21 mouse cellular contexts compared by ENCODE assay signal in the genomic region with DNA sequence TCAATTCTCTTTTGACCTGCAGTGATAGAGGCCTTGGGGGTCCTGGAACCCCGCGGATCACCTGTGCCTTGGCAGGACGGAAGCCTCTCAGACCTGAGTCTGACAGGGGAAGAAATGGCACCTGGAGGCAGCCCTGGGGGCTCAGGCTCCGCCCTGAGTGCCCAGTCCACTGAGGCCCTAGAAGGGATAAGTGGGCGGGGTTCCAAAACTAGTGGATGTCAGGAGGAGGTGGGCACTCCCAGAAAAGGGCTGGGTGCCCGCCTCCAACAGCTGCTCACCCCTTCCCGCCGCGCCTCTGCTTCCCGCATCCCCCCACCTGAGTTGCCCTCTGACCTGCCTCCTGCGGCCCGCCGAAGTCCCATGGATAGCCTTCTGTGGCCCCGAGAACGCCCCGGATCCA. TPM values are rescaled to one million over a fixed set of nuclear protein-coding genes. Genes with fewer than 3 reads are reported as not detected.
DNase-seq lines count a peak whose midpoint lies in the region; ATAC-seq and TF ChIP-seq lines count a peak whose summit lies in the region.
"Had no signal": no experiment of that assay in that cellular context is flagged by ENCODE, and none has a peak within 500 bp of the region (broad histone marks: within the 10 kb centered on the region; RNA-seq: fewer than 3 reads in every experiment).

No protein-coding gene starts in this region.

- H3K27ac ChIP-seq in forebrain, embryonic 10.5 days: 0 out of 2 replicates have a peak overlapping the region, but pooled peaks have one; percentile 25
- no peak overlapping the region for H3K27ac ChIP-seq in forebrain, embryonic 14.5 days (ENCODE audit: low read depth, low read length)
- H3K27ac ChIP-seq in stomach, embryonic 16.5 days (ENCODE audit: low read length): no peak overlapping the region
- no peak overlapping the region for H3K27ac ChIP-seq in stomach, postnatal 0 days (replicated peaks)
- no peak overlapping the region for H3K27ac ChIP-seq in heart, embryonic 11.5 days (ENCODE audit: low read depth, low read length)
- H3K27ac ChIP-seq: embryonic facial prominence, embryonic 10.5 days; forebrain, embryonic 15.5 days; kidney, postnatal 0 days had no signal

- H3K4me3 ChIP-seq in forebrain, embryonic 10.5 days: no peak overlapping the region
- no peak overlapping the region for H3K4me3 ChIP-seq in forebrain, embryonic 14.5 days (ENCODE audit: low read depth, low read length)
- no peak overlapping the region for H3K4me3 ChIP-seq in stomach, embryonic 16.5 days (replicated peaks; ENCODE audit: low read length)
- no peak overlapping the region for H3K4me3 ChIP-seq in stomach, postnatal 0 days (ENCODE audit: low read depth, low read length)
- no peak overlapping the region for H3K4me3 ChIP-seq in heart, embryonic 11.5 days (ENCODE audit: low read depth, low read length)
- H3K4me3 ChIP-seq: embryonic facial prominence, embryonic 10.5 days; forebrain, embryonic 15.5 days; heart, embryonic 12.5 days had no signal

- no peaks in the 10 kb centered on the region for H3K9me3 ChIP-seq in forebrain, embryonic 10.5 days
- H3K9me3 ChIP-seq in forebrain, embryonic 14.5 days (replicated peaks; ENCODE audit: control insufficient read depth, low read length): no peaks in the 10 kb centered on the region
- no peaks in the 10 kb centered on the region for H3K9me3 ChIP-seq in stomach, embryonic 16.5 days (replicated peaks; ENCODE audit: control insufficient read depth, low read length)
- no peaks in the 10 kb centered on the region for H3K9me3 ChIP-seq in stomach, postnatal 0 days (ENCODE audit: control insufficient read depth, low read length)
- no peaks in the 10 kb centered on the region for H3K9me3 ChIP-seq in heart, embryonic 11.5 days (replicated peaks; ENCODE audit: control insufficient read depth, low read length)
- H3K9me3 ChIP-seq: embryonic facial prominence, embryonic 10.5 days; forebrain, embryonic 15.5 days; heart, embryonic 12.5 days had no signal

- 42% methylated on average over 16 of the region's 16 CpGs for WGBS in forebrain, embryonic 10.5 days
- 49% methylated on average over 15 of the region's 16 CpGs for WGBS in forebrain, embryonic 14.5 days
- WGBS in stomach, embryonic 16.5 days: 42% methylated on average over 16 of the region's 16 CpGs
- 49% methylated on average over 14 of the region's 16 CpGs for WGBS in stomach, postnatal 0 days
- 38% methylated on average over 16 of the region's 16 CpGs for WGBS in heart, embryonic 11.5 days (ENCODE audit: insufficient replicate concordance)

- H3K4me1 ChIP-seq in forebrain, embryonic 10.5 days: peaks cover 5% of the 10 kb centered on the region; the same call in 1 of the 2 replicates
- no peaks in the 10 kb centered on the region for H3K4me1 ChIP-seq in forebrain, embryonic 14.5 days (ENCODE audit: control insufficient read depth, insufficient read depth, low read length)
- H3K4me1 ChIP-seq in stomach, embryonic 16.5 days (ENCODE audit: control insufficient read depth, insufficient read depth, low read length): no peaks in the 10 kb centered on the region
- H3K4me1 ChIP-seq in stomach, postnatal 0 days (replicated peaks; ENCODE audit: control insufficient read depth, insufficient read depth): no peaks in the 10 kb centered on the region
- H3K4me1 ChIP-seq in heart, embryonic 11.5 days (ENCODE audit: control insufficient read depth, insufficient read depth, low read length): no peaks in the 10 kb centered on the region
- H3K4me1 ChIP-seq: forebrain, embryonic 15.5 days had no signal

- DNase-seq in cerebellum, adult 9-10 months: peak; percentile 68
- DNase-seq in cerebellum, adult 8-10 months: no peak
- no peak for DNase-seq in forebrain, embryonic 10.5 days (ENCODE audit: extremely low spot score, low spot score)
- DNase-seq in forebrain, embryonic 14.5 days (ENCODE audit: low spot score): no peak
- no peak for DNase-seq in stomach, postnatal 0 days (ENCODE audit: low spot score)
- peak; percentile 42 for DNase-seq in ZHBTc4 (ENCODE audit: low read depth, low spot score)
- DNase-seq: adrenal gland, adult 2 months; adrenal gland, postnatal 36 days; gastrocnemius, postnatal 36 days; heart, adult 11 months; kidney, adult 11 months; kidney, adult 9 months had no signal

- H3K4me2 ChIP-seq in forebrain, embryonic 14.5 days (ENCODE audit: low read length): no peak overlapping the region
- H3K4me2 ChIP-seq in stomach, embryonic 16.5 days (ENCODE audit: low read depth, low read length): no peak overlapping the region
- no peak overlapping the region for H3K4me2 ChIP-seq in stomach, postnatal 0 days (replicated peaks; ENCODE audit: low read depth)
- no peak overlapping the region for H3K4me2 ChIP-seq in heart, embryonic 11.5 days
- H3K4me2 ChIP-seq: forebrain, embryonic 15.5 days; heart, embryonic 12.5 days had no signal

- peaks cover 94% of the 10 kb centered on the region for H3K36me3 ChIP-seq in forebrain, embryonic 10.5 days (replicated peaks)
- H3K36me3 ChIP-seq in forebrain, embryonic 14.5 days (ENCODE audit: control insufficient read depth, insufficient read depth, low read length): peaks cover 56% of the 10 kb centered on the region
- peaks cover 19% of the 10 kb centered on the region for H3K36me3 ChIP-seq in stomach, embryonic 16.5 days (ENCODE audit: control insufficient read depth, insufficient read depth, low read length)
- H3K36me3 ChIP-seq in stomach, postnatal 0 days (ENCODE audit: control insufficient read depth, insufficient read depth, low read length): no peaks in the 10 kb centered on the region; the same call in 1 of the 2 replicates
- H3K36me3 ChIP-seq in heart, embryonic 11.5 days (ENCODE audit: control insufficient read depth, insufficient read depth, low read length): peaks cover 26% of the 10 kb centered on the region

- TF ChIP-seq CTCF in stomach, postnatal 0 days (IDR thresholded peaks at IDR 0.05; ENCODE audit: low read depth): no peak

- H3K9ac ChIP-seq in forebrain, embryonic 14.5 days (ENCODE audit: low read length): no peak overlapping the region
- H3K9ac ChIP-seq in stomach, embryonic 16.5 days (ENCODE audit: low read length): peak overlapping the region; percentile 5; the same call in 1 of the 2 replicates
- H3K9ac ChIP-seq in stomach, postnatal 0 days (ENCODE audit: low read length): no peak overlapping the region
- no peak overlapping the region for H3K9ac ChIP-seq in heart, embryonic 11.5 days (ENCODE audit: low read depth, low read length)
- H3K9ac ChIP-seq: forebrain, embryonic 15.5 days; heart, embryonic 12.5 days had no signal

- no peaks in the 10 kb centered on the region for H3K27me3 ChIP-seq in forebrain, embryonic 10.5 days (ENCODE audit: poor library complexity, severe bottlenecking)
- no peaks in the 10 kb centered on the region for H3K27me3 ChIP-seq in forebrain, embryonic 14.5 days (replicated peaks; ENCODE audit: control insufficient read depth, insufficient read depth, low read length)
- H3K27me3 ChIP-seq in stomach, embryonic 16.5 days (ENCODE audit: control insufficient read depth, insufficient read depth, low read length): no peaks in the 10 kb centered on the region
- H3K27me3 ChIP-seq in stomach, postnatal 0 days (ENCODE audit: control insufficient read depth, insufficient read depth, low read length): no peaks in the 10 kb centered on the region
- H3K27me3 ChIP-seq in heart, embryonic 11.5 days (ENCODE audit: control insufficient read depth, insufficient read depth, low read length): no peaks in the 10 kb centered on the region
- H3K27me3 ChIP-seq: CH12.LX; forebrain, embryonic 15.5 days; heart, embryonic 12.5 days had no signal

- no peak for TF ChIP-seq EP300 in stomach, postnatal 0 days (optimal IDR thresholded peaks at IDR 0.05)

- no peak for ATAC-seq in forebrain, embryonic 14.5 days
- ATAC-seq in stomach, embryonic 16.5 days (ENCODE audit: insufficient read depth, low FRiP score): no peak
- no peak for ATAC-seq in stomach, postnatal 0 days (ENCODE audit: low FRiP score, low TSS enrichment)
- no peak for ATAC-seq in heart, embryonic 11.5 days (replicated peaks; ENCODE audit: insufficient number of reproducible peaks, low FRiP score, low TSS enrichment)
- ATAC-seq: forebrain, embryonic 15.5 days; hindbrain, embryonic 16.5 days; inflammation-experienced regulatory T-cells, adult 6 months had no signal

RNA-seq across cellular contexts. Expression of a gene that starts 11.9 kb away (rescaled TPM):
- 7.0 and 7.2 TPM in 2 replicates for polyA plus RNA-seq in forebrain, embryonic 10.5 days (2016; fragmentation: Nextera tagmentation; extraction: Ambion mirVana)
- polyA plus RNA-seq in forebrain, embryonic 14.5 days (2014; fragmentation: Nextera tagmentation; extraction: Ambion mirVana): 3.4 and 3.7 TPM in 2 replicates
- 3.8 and 4.3 TPM in 2 replicates for polyA plus RNA-seq in stomach, embryonic 16.5 days (2015; fragmentation: Nextera tagmentation; extraction: Ambion mirVana)
- 0.95 and 1.1 TPM in 2 replicates for polyA plus RNA-seq in stomach, postnatal 0 days (2015; fragmentation: Nextera tagmentation; extraction: Ambion mirVana)
- 4.1 and 4.4 TPM in 2 replicates for polyA plus RNA-seq in heart, embryonic 11.5 days (2014; fragmentation: Nextera tagmentation; extraction: Ambion mirVana)

RNA-seq across cellular contexts. Expression of a gene that starts 16.1 kb away (rescaled TPM):
- polyA plus RNA-seq in forebrain, embryonic 10.5 days (2016; fragmentation: Nextera tagmentation; extraction: Ambion mirVana): 12.4 and 14.4 TPM in 2 replicates
- polyA plus RNA-seq in forebrain, embryonic 14.5 days (2014; fragmentation: Nextera tagmentation; extraction: Ambion mirVana): 14.4 and 15.7 TPM in 2 replicates
- polyA plus RNA-seq in stomach, embryonic 16.5 days (2015; fragmentation: Nextera tagmentation; extraction: Ambion mirVana): 8.1 and 8.2 TPM in 2 replicates
- polyA plus RNA-seq in stomach, postnatal 0 days (2015; fragmentation: Nextera tagmentation; extraction: Ambion mirVana): 4.0 and 4.8 TPM in 2 replicates
- 8.4 and 14.3 TPM in 2 replicates for polyA plus RNA-seq in heart, embryonic 11.5 days (2014; fragmentation: Nextera tagmentation; extraction: Ambion mirVana)

RNA-seq across cellular contexts. Expression of a gene that starts 22.9 kb away (rescaled TPM):
- 21.3 and 26.4 TPM in 2 replicates for polyA plus RNA-seq in forebrain, embryonic 10.5 days (2016; fragmentation: Nextera tagmentation; extraction: Ambion mirVana)
- 10.7 and 14.1 TPM in 2 replicates for polyA plus RNA-seq in forebrain, embryonic 14.5 days (2014; fragmentation: Nextera tagmentation; extraction: Ambion mirVana)
- polyA plus RNA-seq in stomach, embryonic 16.5 days (2015; fragmentation: Nextera tagmentation; extraction: Ambion mirVana): 18.2 and 21.1 TPM in 2 replicates
- polyA plus RNA-seq in stomach, postnatal 0 days (2015; fragmentation: Nextera tagmentation; extraction: Ambion mirVana): 8.9 and 11.8 TPM in 2 replicates
- 7.5 and 11.6 TPM in 2 replicates for polyA plus RNA-seq in heart, embryonic 11.5 days (2014; fragmentation: Nextera tagmentation; extraction: Ambion mirVana)

RNA-seq across cellular contexts. Expression of a gene that starts 28.9 kb away (rescaled TPM):
- 69.6 and 75.4 TPM in 2 replicates for polyA plus RNA-seq in forebrain, embryonic 10.5 days (2016; fragmentation: Nextera tagmentation; extraction: Ambion mirVana)
- 40.0 and 47.0 TPM in 2 replicates for polyA plus RNA-seq in forebrain, embryonic 14.5 days (2014; fragmentation: Nextera tagmentation; extraction: Ambion mirVana)
- 101 and 122 TPM in 2 replicates for polyA plus RNA-seq in stomach, embryonic 16.5 days (2015; fragmentation: Nextera tagmentation; extraction: Ambion mirVana)
- 95.4 and 102 TPM in 2 replicates for polyA plus RNA-seq in stomach, postnatal 0 days (2015; fragmentation: Nextera tagmentation; extraction: Ambion mirVana)
- polyA plus RNA-seq in heart, embryonic 11.5 days (2014; fragmentation: Nextera tagmentation; extraction: Ambion mirVana): 74.0 and 80.8 TPM in 2 replicates

RNA-seq across cellular contexts. Expression of a gene that starts 33.5 kb away (rescaled TPM):
- polyA plus RNA-seq in forebrain, embryonic 10.5 days (2016; fragmentation: Nextera tagmentation; extraction: Ambion mirVana): 4.5 and 5.8 TPM in 2 replicates
- polyA plus RNA-seq in forebrain, embryonic 14.5 days (2014; fragmentation: Nextera tagmentation; extraction: Ambion mirVana): 4.1 and 4.2 TPM in 2 replicates
- polyA plus RNA-seq in stomach, embryonic 16.5 days (2015; fragmentation: Nextera tagmentation; extraction: Ambion mirVana): 28.9 and 34.4 TPM in 2 replicates
- polyA plus RNA-seq in stomach, postnatal 0 days (2015; fragmentation: Nextera tagmentation; extraction: Ambion mirVana): 41.9 TPM in 2 replicates
- polyA plus RNA-seq in heart, embryonic 11.5 days (2014; fragmentation: Nextera tagmentation; extraction: Ambion mirVana): 2.3 and 2.6 TPM in 2 replicates
- polyA plus RNA-seq: inflammation-experienced regulatory T-cells, adult 6 months had no signal

Comparison
In these comparisons a context has a peak if more than half of its experiments do, and no peak if none do; other contexts are left out.
1. DNase-seq: peak in cerebellum, adult 9-10 months (single experiment) and ZHBTc4 (single experiment); none in cerebellum, adult 8-10 months (single experiment), forebrain, embryonic 10.5 days (single experiment), forebrain, embryonic 14.5 days (single experiment) and stomach, postnatal 0 days (single experiment).